Mouse (Mus musculus) kidney, postnatal 10 days (tissue): ENCODE data around the gene Crym.
A peak's percentile ranks its signal among the peaks of the same experiment; 100 is the strongest.

Source experiments
- DNase-seq: peaks from one replicate; pipeline ENCODE4 v3.0.0; 2021; ENCODE audit warnings: mixed read lengths

Gene Crym

DNA sequence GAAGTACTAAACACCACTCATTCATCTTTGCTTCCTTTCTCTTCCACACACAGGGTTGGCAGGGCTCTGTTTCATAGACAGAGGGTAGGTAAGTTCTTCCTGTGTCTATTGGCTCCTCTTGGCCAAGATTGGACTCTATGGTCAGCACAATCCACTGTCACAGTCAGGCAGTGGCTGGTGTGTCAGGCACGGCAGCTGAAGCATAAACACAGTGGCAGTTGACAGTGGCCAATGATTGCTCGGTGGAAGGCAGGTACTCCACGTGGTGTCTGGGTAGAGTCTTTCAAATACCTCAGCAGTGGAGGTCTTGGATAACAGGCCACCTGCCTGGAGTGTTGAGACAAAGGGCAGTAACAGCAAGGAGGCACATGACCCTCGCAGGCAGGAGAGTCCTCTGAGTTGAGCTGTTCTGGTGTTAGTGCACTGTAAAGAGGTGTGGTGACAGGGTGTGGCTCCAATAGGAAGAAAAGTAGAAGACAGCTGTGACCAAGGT lies 43.7 kb downstream of the Crym start:
- DNase-seq, result no peak

DNA sequence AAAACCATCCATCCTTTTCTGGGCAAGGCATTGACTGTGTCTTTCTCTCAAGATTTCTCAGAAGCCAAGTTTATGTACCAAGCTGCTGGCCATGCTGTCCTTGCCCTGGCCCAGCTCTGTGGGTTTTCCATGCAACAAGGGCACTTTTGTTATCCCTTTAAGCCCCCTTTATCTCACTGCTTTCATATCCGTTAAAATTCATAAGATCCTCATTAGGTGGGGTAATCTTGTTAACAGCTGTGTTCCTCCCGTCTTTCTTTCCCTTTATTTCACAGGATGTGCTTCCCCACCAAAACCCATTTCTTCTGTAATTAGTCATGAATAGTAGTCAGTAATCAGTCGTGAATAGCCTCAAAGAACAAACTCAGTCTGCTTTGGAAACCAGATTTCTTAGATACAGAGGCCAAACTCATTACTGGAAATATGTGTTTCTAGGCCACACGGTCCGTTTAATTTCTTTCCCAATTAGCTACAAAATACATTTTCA lies 44.3 kb downstream of the Crym start:
- DNase-seq, result no peak

DNA sequence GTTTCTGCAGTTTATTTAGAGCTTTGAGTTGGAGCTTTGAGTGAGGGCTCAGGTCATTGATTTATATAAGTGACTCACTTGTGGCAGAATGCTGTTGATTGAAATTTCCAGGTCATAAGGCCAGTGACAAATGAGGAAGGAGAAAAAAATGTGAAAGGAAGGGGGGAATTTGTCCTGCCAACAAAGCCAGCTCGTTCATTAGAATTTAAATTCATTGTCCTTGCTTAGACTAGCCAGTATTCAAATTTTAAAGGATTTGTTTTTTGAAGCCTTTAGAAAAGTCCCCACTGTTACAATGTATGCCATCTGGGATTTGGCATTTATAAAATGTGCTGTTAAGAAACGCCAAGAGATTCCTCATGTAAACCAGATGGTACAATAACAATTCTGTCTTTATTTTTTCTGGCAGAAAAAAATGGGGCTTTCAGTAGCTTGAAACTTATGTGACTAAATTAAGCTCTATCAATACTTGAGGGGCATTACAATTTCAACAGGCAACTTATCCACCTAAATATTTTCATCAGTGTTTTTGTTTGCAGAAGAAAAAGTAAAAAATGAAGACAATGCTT lies 45.0 kb downstream of the Crym start:
- DNase-seq, result no peak

DNA sequence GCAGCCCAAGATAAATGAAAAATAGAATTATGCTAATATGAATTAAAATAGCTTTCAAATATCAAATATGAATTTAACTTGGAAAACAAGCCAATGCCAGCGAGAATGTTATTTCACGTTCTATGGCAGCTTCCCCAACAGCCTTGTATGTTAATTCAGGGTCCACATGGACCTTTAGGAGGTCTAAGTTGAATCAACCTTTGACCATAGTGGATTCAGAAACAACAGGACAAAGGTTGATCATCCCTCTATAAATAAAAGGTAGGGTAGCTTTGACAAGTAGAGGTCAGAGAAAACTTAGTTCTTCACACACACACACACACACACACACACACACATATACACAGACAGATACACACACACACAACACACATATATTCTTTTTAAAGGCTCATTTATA lies 51.0 kb downstream of the Crym start:
- DNase-seq, result no peak

DNA sequence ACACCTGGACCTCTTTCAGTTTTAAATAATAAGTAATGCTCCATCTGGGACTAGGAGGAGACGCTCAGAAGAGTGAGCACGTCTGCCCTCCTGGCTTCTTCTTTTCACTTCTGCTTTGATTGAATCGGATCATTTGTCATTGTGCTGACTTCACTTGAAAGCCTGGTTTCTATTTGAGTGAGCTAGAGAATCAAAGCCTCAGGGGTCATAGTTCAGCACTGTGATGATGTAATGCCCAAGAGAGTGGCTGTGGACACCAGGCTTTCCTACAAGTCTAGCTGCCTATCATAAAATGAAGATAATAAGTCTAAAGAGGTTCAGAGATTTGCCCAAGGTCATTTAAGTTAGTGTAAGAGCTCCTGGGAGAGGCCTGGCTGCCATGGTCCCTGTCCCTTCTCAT lies 51.7 kb downstream of the Crym start:
- peak; percentile 11 for DNase-seq

DNA sequence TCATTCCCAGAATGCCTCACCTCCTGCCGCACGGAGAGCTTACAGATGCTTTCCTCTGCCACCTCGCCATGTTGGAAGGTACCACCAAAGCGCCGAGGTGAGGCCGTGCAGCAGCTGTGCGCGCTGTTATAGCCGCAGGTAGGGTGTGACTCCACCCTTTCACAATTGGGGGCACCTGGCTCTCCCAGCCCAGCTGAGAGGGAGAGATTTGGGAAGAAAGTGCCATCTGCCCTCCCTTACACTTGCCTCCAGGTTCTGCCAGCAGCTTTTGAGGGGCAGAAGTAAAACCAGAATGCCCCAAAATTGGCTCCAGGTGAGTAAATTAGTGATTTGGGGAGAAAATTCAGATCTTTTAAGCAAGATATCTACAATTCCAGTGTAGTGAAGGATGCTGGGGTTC lies 56.7 kb downstream of the Crym start, which contains the start of gene Zp2:
TSS of gene Zp2 (minus strand) at position 101 of the 400 bp plus-strand sequence.
- DNase-seq, result no peak

DNA sequence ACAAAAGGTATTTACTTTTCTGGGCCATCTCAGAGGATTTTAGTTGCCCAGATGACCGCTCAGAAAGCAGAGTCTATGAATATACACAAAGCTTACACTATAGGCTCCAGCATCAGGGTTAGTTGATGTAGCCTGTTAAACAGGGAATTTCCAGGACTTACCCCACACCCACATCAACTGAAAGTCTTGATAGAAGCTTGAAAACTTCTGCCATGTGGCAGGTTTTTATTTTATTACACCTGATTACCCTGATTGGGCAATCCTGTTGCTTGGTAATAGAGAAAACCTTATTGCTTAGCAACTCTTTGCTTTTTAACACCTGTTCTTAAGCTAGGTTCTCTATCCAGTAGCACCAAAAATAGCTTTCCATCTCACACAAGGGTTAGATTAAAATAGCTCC lies 59.2 kb downstream of the Crym start:
- no peak for DNase-seq
